Mouse (Mus musculus) embryonic fibroblast, embryonic 13.5 days (primary cell): ENCODE data around the gene Qrfp.

Experiments
- CTCF ChIP-seq: IDR thresholded peaks from 2 replicates; pipeline ENCODE4 v1.5.1; 2011; ENCODE audit warnings: mild to moderate bottlenecking, control low read depth, low read length, moderate library complexity, borderline replicate concordance; ENCODE audit not compliant: insufficient read depth
- POLR2A ChIP-seq: IDR thresholded peaks from 2 replicates; pipeline ENCODE4 v1.6.1; 2011; ENCODE audit warnings: low read depth, mild to moderate bottlenecking, control low read depth, low read length, moderate library complexity

GRCm38 (mm10) chr2:31827877-31828276, 17.5 kb upstream of the Qrfp start:
- TF ChIP-seq CTCF (no peak), POLR2A (no peak)
